Mouse (Mus musculus) CD4-positive helper T cell, adult 2 months (primary cell): ENCODE results near the gene Haao.
A peak's percentile ranks its signal among the peaks of the same experiment; 100 is the strongest.

ENCODE experiments used
- DNase-seq: peaks from one replicate; pipeline ENCODE4 v3.0.0-alpha.2; 2012; ENCODE audit warnings: low read depth, missing footprints, low spot score

Haao gene

GRCm38 (mm10) chr17:83847815-83848214 is at the start of gene Haao:
Haao (minus strand) TSS chr17:83847963.
- DNase-seq: no peak

DNA sequence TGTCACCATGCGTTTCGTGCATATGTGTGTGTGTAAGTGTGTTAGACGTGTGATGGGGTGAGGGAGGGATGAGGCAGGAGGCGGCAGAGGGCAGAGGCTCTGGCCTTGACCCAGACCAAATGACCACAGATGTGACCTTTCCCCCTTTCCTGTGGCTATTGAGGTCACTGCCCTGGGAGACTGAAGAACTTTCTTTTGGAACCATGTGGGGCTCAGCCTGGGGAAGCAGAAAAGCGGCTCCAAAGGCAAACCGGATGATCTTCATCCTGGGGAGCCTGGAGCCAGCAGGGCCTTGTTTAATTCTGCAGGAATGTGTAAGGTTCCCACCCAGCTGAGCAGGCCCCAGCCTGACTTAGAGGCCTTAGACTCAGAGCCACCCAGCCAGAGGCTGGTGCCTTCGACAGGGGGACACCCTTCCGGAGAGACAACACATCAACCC is 49.6 kb upstream of the Haao start:
- no peak for DNase-seq

- peak; percentile 50 for DNase-seq
Measured at GRCm38 (mm10) chr17:83896723-83897122, 49.0 kb upstream of the Haao start.

DNA sequence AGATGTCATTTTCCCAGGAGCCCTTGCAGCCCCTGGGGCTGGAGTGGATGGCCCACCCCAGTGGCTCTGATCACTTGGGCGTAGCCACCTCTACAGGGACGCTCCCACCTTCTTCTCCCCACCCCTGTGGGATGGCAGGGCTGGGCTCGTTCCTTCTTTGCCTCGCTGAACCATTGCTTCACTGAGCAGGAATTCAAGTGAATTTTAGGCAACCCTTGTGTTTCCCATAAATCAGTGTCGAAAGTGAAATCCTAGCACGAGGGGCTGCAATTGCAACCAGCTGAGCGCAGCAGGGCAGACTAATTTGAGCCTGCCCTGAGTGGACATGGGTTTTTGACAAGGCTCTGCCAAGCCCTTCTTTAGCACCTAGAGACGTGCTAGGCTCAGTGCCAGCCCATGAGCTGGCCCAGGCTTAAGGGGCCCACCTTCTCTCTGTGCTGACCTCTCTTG is 47.6 kb upstream of the Haao start:
- no peak for DNase-seq

- no peak for DNase-seq
Measured at GRCm38 (mm10) chr17:83893134-83893533, 45.4 kb upstream of the Haao start.

DNA sequence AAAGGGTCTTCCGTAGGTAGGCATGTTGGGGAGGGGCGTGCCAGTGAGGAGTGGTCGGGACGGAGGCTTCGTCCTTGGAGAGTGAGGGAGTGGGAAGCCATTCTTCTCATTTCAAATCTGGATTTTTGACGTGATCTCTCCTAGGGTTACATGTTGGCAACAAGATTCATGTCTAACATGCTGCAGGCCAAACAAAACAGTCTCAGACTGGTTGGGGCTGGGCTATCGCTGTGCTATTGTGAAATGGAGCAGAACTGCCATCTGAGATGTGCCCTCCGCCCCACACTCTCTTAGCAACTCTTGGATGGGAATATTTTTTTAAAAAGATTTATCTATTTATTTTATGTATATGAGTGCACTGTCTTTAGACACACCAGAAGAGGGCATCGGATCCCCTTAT is 44.1 kb upstream of the Haao start:
- DNase-seq: no peak

GRCm38 (mm10) chr17:83890373-83890696 is 42.6 kb upstream of the Haao start:
- DNase-seq: no peak

DNA sequence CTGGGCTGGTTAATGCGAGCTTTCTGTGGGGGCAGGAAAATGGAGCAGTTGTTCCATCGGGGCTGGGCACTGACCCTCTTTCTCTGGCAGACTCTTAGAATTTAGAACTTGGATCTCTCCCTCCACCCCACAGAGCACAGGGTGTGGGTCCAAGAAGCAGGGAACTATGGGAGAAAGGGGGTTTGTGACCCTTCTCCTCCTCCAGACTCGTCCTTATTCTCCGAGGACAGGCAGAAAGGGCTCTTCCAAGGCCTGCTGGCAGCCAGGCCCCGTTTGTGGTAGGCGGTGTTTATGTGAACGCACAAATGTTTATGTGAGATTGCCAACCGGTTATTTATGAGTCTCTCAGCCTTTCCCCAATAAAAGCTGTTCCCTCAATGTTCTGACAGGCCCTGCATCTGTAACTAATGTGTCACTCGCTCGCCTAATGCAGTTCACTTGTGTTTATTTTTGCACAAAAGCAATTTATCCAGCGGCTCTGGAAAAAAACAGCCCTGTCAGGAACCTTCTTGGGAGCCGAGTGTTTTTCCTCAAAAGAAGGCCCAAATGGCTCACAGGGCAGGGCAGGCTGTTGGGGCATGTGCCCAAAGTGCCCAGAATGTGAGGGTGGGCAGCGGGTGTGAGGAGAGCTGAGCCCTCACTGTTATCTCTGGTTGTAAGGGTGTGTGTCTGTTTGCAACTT is 42.1 kb upstream of the Haao start:
- no peak for DNase-seq

- no peak for DNase-seq
Measured at GRCm38 (mm10) chr17:83889329-83889690, 41.5 kb upstream of the Haao start.

GRCm38 (mm10) chr17:83887241-83887640 is 39.5 kb upstream of the Haao start:
- DNase-seq: no peak

- DNase-seq: no peak
Measured at GRCm38 (mm10) chr17:83886395-83886794, 38.6 kb upstream of the Haao start.

GRCm38 (mm10) chr17:83885750-83886149 is 38.0 kb upstream of the Haao start:
- no peak for DNase-seq

DNA sequence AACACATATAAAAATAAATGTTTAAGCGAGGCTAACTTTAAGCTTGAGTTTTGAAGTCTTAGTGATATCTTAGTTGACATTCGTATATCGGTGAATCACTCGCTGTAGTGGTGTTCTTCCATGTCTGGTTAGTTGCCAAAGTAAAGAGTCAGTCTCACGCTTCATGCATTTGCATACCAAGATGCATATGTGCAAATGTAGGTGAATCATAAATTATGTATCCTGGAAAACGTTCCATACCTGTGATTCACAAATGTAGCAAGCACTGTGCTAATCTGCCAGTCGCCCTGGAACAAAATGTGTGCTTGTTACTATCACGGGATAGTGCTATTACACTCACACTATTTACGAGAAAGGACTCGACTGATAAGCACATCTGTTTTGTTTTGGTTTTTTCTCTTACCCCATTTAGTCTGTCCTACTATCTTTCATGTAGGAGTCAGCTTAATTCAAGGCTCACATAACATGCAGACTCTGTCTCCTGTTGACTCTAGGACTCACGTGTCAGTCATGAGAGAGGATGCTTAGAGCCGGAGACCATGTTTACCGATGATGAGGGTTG is 37.3 kb upstream of the Haao start:
- DNase-seq: no peak

DNA sequence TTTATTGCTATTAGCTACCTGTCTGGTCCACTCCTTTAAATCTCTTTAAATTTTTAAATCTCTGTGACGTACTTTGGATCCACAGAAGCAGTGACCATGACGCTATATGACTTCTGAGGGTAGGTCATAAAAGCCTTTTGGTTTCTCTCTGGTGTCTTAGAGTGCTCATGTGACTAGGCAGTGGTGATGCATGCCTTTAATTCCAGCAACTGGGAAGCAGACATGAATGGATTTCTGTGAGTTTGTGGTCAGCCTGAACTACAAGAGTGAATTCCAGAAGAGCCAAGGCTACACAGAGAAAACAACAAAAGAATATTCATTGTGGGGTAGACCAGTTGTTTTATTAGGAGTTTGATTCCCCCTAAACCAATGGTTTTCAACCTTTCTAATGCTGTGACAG is 35.0 kb upstream of the Haao start:
- DNase-seq: no peak

DNA sequence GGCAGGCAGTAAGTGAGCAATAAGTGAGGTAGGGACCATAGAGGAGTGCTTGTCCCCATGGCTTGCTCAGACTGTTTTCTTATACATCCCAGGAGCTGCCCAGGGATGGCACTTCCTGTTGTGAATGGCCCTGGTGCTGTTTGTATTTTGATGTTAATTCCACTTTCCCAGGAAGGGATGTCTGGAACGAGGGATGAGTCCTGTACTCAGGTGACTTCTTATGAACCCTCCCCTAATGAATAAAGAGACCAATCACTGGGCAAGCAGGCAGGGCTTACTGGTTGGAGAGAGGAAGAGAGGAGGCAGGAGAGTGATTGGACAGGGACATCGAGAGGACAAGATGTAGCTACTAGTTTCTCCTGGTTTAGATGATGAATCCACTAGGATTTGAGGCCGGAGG is 33.3 kb upstream of the Haao start:
- DNase-seq: no peak

GRCm38 (mm10) chr17:83880174-83880710 is 32.5 kb upstream of the Haao start:
- DNase-seq: no peak

- DNase-seq: no peak
Measured at GRCm38 (mm10) chr17:83879631-83880030, 31.9 kb upstream of the Haao start.

- no peak for DNase-seq
Measured at GRCm38 (mm10) chr17:83874610-83875009, 26.8 kb upstream of the Haao start.

DNA sequence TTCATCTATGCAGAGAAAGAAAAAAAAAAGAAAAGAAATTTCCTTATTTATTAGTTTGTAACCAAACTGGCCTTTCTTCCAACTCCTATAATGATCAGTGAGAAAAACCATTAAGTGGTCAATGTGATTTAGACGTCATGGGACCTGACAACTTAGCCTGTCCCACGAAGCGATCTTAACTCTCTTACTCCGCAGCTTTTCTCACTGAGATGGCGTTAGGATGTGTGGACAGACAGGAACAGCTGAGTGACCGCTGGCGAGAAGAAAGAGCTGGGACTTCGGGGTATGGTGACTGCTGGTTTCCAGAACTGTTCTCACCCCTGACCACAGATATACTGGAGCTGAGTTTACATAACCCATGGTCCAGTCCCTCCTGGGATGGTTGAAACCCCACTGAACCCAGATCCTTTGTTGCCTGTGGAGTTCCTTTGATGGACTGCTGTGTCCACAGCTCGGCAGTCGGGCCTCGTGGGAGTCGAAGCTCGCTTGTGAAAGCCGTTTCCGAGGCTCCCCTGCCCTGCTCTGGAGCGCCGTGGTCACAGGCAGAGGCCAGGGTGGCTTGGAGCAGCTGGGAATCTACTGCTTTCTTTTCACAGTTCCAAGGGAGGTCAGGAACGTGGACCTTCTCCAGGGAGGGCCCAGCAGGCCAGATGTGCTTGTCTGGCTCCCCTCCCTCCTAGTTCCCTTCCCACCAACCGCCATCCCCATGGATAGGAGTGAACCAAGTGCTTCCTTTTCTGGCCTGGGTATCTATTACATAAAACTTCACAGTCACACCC is 25.8 kb upstream of the Haao start:
- DNase-seq: no peak

GRCm38 (mm10) chr17:83872806-83873348 is 25.1 kb upstream of the Haao start:
- peak; percentile 80 for DNase-seq

GRCm38 (mm10) chr17:83871354-83871753 is 23.6 kb upstream of the Haao start:
- DNase-seq: peak; percentile 24

- no peak for DNase-seq
Measured at GRCm38 (mm10) chr17:83870385-83870784, 22.6 kb upstream of the Haao start.
